Mouse (Mus musculus): Measurements from ENCODE around the gene Smco4.
"Not testable (repeated sequence)": the region's sequence is repeated elsewhere in the genome, so short reads cannot be mapped to it uniquely, and the experiment has no call there.

Smco4 gene

GRCm38 (mm10) chr9:15493235-15493924 is at the start of gene Smco4:
TSS of gene Smco4 (plus strand) at chr9:15493432.
- DNase-seq (ENCODE audit: low spot score): peak; percentile 48

DNA sequence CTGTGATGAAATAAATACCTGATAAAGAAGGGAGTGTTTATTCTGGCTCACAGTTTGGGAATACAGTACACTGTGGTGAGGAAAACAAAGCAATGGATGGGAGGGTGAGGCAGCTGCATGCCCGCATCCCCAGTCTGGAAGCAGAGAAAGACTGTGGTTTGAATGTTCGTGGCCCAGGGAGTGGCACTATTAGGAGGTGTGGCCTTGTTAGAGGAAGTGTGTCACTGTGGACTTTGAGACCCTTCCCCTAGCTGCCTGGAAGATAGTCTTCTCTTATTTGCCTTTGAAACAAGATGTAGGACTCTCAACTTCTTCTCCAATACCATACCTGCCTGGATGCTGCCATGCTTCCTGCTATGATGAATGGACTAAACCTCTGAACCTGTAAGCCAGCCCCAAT is 45.8 kb upstream of the Smco4 start:
- DNase-seq (ENCODE audit: low spot score): no peak

DNA sequence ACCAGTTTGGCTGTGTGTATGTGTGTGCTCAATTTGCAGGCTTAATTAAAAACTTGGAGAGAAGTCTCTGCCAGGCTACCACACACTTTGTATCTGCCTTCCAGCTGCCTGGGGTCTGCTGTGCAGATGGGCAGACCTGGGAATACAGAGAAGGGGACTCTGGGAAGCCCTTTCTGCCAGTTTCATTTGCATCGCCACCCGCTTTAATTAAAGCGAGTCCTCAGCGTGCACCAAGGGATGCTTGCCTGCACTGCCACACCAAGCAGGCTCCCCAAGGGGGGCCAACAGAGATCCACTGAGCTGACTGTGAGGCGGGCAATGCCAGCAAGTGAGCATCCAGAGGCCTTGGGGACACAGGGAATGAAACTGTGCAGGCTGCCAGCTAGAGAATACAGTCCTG is 42.3 kb upstream of the Smco4 start:
- DNase-seq (ENCODE audit: low spot score): no peak

DNA sequence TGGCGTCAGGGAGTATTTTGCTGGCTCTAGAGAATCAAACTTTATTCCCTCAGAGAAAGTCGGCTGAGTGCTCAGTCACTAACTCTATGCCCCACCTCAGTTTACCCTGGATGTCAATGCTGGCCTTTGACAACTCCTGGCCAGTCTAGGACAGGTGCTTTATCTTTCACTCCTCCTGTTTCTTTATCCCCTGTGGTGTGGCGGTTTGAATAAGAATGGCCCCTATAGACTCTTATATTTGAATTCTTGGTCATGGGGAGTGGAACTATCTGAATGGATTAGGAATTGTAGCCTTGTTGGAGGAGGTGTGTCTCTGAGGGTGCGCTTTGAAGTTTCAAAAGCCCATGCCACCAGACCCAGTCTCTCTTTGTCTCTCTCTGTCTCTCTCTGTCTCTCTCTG is 21.0 kb upstream of the Smco4 start:
- no peak for DNase-seq (ENCODE audit: low spot score)

DNA sequence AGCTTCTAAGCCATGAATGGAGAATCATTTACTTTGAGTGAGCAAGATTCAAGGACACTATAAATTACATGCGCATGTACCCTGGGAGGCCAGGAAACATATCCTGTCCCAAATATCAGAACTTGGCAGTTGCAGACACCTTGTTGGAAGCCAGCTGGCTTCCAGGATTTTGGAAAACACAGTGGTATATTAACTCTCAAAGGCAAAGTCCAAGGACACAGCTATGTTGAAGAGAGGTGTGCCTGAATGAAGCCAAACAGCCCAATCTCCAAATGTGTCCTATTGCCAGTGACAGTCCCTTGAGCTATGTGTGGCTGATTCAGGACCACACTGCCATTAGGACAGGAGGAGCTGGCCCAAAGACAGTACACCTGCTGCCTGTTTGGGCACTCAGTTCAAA is 20.0 kb upstream of the Smco4 start:
- no peak for DNase-seq (ENCODE audit: low spot score)

- DNase-seq (ENCODE audit: low spot score): no peak
These were observed 15.7 kb upstream of the Smco4 start for GRCm38 (mm10) chr9:15477556-15477955.

- no peak for DNase-seq (ENCODE audit: low spot score)
These were observed 5.4 kb upstream of the Smco4 start for GRCm38 (mm10) chr9:15487682-15488424.

DNA sequence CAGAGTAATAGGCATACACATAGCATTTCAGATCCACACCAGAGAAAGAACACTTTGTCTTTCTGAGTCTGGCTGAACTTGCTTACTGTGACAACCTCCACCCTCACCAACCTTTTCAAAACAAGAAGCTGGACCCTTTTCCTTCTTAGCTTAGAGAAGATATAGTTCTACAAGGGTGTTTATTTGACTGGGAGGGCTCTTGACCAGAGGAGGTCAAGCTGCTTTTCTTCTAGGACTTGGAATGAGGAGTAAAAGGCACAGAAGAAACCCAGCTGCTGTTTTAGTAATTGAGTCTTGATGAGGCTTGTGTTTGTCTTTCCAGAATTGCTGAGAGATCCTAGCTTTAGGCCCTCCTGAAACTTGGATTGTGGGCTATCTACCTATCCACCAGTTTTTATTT is 3.9 kb upstream of the Smco4 start:
- DNase-seq (ENCODE audit: low spot score): no peak

- no peak for DNase-seq (ENCODE audit: low spot score)
These were observed 2.7 kb upstream of the Smco4 start for GRCm38 (mm10) chr9:15490331-15491100.

- no peak for DNase-seq (ENCODE audit: low spot score)
These were observed 1.5 kb upstream of the Smco4 start for GRCm38 (mm10) chr9:15491686-15492085.

GRCm38 (mm10) chr9:15492401-15492800 is 831 bp upstream of the Smco4 start:
- DNase-seq (ENCODE audit: low spot score): no peak

DNA sequence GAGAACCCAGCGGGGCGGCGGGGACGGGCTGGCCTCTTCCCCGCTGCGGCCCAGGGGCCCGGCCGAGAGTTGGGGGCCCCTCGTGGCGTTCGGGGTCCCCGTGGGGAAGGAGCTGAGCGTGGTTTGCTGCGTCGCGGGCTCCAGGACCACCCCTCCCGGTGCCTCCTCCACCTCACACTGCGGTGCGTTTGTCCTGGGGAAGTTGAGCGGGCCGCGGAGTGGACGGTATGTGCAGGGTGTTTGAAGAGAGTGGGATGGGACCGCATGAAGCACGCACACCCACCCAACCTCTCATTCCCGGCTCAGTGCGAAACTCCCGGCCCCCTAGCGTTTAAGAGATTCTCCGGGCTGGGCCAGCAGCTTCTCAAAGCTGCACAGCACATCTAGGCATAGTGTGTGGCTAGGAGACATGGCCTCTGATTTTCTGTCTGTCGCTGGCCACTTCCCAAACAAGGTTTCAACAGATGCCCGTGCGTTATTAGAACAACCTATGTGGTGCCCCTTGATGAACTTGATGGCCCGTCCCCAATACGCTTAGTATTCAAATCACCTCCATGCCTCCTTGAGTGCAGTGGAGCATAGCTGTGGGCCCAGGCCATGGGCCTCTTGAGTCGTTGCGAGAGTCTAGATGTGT is 810 bp downstream of the Smco4 start:
- peak; percentile 58 for DNase-seq (ENCODE audit: low spot score)

- not testable (repeated sequence) for DNase-seq (ENCODE audit: low spot score)
These were observed 2.0 kb downstream of the Smco4 start for GRCm38 (mm10) chr9:15495281-15495680.

GRCm38 (mm10) chr9:15495921-15496577 is 2.8 kb downstream of the Smco4 start:
- no peak for DNase-seq (ENCODE audit: low spot score)

- DNase-seq (ENCODE audit: low spot score): no peak
These were observed 6.8 kb downstream of the Smco4 start for GRCm38 (mm10) chr9:15500025-15500424.

DNA sequence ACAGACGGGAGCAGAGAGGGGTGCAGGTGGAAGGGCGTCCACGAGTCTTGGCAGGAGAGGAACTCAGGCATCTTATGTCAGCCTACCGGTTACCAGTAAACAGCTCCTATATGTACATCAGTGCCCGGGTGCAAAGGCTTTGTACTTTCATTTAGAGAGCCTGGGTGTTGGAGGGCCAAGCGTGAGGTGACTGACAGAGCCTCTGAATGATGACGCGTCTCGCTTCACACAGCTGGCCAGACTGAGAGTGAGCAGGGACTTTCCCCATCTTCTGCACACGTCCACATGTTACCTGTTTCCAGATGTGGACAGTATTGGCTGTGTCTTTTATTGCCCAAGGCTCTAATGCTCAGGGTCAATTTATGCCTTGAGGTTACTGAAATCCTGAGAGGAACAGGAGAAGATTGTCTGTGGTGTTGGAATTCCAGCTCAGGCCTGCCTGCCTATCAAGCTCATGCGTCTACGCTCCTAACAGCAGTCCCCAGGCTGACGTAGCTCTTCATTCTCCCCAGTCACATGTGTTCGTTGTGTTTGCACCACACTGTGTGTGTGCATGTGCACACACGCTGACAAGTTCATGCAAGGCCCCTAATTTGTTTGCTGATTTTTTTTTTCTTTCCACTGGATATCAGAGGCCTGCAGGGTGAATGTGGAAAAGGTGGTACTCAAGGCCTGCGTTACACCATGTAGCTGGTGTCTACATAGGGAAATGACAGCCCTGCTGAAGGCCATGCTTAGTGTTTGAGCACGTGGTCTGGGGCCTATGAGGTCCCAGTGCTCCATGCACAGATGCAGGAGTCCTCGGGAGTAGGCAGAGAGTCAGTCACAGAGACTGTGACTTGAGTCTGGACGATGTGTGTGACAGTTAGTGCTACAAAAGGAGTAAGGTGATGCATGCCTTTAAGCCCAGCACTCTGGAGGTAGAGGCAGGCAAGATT is 8.4 kb downstream of the Smco4 start:
- no peak for DNase-seq (ENCODE audit: low spot score)

DNA sequence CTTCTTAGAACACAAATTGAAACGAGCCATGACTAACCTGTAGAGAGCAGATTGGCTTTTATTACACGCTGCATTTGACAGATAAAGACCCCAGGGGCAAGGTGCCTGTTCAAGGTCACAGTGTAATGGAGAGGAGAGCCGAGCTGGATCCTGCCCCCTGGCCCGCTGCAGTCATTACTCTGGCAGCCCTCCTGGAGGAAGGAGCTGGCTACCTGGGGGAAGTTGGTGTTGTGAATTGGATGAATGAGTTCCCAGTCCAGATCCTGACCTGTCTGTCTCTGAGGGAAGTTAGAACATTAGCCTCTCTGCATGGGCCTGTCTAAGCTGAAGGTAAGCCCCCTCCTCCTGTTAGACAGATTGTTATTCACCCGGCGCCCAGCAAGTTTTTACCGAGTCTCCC is 9.2 kb downstream of the Smco4 start:
- no peak for DNase-seq (ENCODE audit: low spot score)

DNA sequence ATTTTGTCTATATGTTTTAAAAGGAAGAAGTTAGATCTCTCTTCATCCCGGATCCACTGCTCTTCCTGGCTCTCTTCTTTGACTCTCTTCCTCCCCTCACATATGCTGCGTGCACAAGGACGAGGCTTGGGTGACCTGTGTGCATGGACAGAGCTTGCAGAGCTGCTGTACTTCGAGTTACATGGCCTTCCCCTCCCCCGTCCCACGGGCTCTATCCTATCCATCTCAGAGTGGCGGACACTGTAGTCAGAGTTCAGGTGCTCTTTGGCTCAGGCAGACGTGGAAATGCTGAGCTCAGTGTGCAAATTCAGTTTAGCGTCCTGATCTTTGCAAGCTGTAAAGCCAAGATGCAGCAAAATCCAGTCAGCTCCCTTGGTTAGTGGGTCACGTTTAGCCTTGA is 10.1 kb downstream of the Smco4 start:
- DNase-seq (ENCODE audit: low spot score): no peak

GRCm38 (mm10) chr9:15503827-15504226 is 10.6 kb downstream of the Smco4 start:
- no peak for DNase-seq (ENCODE audit: low spot score)

DNA sequence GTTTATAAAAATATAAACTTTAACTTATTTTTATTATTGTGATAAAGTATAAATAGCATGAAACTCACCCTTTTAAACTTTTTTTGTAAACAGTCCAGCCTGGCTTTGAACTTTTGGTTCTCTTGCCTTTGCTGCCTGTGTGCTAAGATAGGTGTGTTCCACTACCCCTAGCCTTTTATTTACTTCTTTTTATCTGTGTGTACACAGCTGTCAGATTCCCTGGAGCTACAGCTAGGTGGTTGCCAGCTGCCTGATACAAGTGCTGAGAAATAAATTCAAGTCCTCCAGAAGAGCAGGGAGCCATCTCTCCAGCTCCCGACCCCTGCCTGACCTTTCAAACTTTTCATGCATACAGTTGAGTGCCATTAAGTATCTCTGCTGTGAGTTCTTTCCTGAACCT is 12.1 kb downstream of the Smco4 start:
- no peak for DNase-seq (ENCODE audit: low spot score)

- no peak for DNase-seq (ENCODE audit: low spot score)
These were observed 13.6 kb downstream of the Smco4 start for GRCm38 (mm10) chr9:15506863-15507262.

Data from layer of hippocampus, adult 11-12 months (tissue).